Mouse (Mus musculus) adipocyte (in vitro differentiated cells): ENCODE data around the gene Jazf1.
A peak's percentile ranks its signal among the peaks of the same experiment; 100 is the strongest.

Experiments used
- DNase-seq: peaks from one replicate; pipeline ENCODE4 v3.0.0-alpha.2; 2016; ENCODE audit warnings: low spot score

Gene Jazf1

DNA sequence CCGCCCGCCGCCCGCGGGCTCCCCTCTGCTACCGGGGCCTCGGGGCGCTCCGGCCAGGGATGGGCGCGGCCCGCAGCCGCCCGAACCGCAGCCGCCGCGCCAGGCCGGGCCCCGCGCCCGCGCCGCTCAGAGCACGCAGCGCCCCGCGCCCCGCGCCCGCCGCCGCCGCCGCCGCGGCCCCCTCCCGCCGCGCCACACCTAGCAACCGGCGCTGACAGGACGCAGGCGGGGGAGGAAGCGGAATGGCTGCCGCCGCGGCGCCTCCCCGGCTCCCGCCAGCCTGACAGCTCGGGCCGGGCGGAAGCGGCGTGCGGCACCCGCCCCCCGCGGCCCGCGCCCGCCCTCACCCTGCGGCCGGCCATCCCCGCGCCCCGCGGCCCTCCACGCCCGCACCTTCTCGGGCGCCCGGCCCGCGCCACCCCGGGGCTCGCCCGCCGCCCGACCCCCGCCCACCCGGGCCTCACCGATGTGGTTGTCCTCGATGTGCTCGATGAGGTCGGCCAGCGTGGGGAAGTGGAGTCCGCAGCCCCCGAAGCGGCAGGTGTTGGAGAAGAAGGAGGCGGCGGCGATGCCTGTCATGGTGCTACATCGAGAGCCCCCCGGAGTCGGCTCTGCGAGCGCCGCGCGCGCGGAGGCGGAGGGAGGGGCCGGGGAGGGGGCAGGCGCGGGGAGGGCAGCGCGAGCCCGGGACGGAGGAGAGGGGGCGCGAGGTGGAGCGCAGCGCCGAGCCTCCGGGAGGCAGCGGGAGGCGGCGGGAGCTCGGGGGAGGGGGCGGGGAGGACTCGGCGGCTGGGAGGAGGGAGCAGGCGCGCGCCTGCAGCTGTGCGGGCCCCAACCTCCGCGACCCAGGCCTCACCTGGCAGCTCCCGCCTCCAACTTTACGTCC lies at the start of gene Jazf1:
Jazf1 (minus strand) TSS at position 643 of the 886 bp plus-strand sequence.
- no peak for DNase-seq

DNA sequence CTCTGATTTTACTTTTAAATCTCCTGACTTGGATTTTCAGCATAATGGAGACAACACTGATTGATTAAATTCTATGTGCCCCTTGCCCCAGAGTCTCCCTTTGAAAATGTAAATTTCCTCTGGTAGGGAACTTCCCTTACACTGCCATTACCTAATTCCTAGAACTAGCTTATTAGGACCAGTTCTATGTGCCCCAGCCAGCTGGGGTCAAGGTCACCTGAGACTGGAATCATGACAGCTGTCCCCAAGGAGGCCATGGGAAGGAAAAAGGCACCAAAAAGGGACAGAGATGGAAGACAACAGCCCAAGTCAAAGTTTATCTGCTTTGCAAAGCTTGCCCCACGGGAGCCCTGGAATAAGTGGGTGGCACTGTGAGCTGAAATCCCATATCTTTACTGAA lies 49.4 kb upstream of the Jazf1 start:
- no peak for DNase-seq

DNA sequence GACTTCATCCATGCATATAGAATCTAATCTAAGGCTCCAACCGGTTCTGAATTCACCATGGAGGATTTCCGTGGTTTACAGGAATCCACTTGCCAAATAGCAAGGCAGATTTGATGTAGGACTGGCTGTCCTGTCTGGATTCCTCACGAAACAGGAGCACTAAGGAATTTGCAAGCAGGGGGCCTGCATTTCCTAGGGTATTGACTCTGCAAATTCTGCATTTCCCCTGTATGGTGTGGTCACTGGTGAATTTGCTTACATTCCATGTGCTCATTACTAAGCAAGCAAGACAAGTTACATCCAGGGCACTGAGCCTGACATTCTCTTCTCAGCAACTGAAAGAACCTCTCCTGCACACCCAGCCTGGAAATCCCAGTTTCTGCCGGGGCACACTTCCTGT lies 18.4 kb upstream of the Jazf1 start:
- DNase-seq = no peak

- DNase-seq = no peak
These were observed 12.8 kb upstream of the Jazf1 start for GRCm38 (mm10) chr6:53081241-53081640.

DNA sequence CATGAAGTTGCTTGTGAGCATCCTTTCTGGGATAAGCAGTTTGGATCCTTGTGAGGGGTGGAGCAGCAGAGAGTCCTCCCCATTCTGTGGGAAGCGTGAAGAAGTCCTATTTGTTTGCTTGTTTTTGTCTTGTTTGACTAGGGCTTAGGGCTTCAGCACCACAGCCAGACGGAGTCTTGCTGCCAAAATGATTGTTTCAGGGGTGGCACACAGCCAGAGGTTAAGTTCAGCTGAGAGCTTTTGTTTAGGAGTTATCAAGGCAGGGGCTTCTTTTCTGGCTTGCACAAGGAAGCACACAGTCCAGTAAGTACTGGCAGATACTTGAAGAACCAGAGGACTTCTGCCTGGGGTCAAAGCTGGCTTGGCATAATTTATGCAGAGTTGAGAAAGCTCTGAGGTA lies 10.2 kb upstream of the Jazf1 start:
- DNase-seq = peak; percentile 69

- DNase-seq = no peak
These were observed 3.3 kb upstream of the Jazf1 start for GRCm38 (mm10) chr6:53071732-53072131.

- no peak for DNase-seq
These were observed 1.6 kb upstream of the Jazf1 start for GRCm38 (mm10) chr6:53069976-53070575.

DNA sequence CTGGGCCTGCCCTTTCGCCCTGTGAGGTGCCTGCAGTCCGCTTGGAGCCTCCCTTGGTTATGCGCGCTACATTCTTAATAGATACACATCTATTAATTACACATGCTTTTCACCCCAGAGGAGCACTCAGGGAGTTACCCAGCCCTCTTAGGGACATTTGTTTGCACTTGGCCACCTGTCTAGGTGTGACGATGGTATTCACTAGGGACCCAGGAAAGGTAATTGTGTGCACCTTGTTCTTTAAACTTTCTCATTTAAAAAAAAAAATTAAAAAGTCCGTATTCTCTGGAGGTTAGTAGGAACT lies 396 bp upstream of the Jazf1 start:
- DNase-seq = no peak

GRCm38 (mm10) chr6:53067446-53067988 lies 914 bp downstream of the Jazf1 start:
- no peak for DNase-seq

GRCm38 (mm10) chr6:53066978-53067377 lies 1.5 kb downstream of the Jazf1 start:
- no peak for DNase-seq

GRCm38 (mm10) chr6:53064070-53064469 lies 4.4 kb downstream of the Jazf1 start:
- DNase-seq = no peak

DNA sequence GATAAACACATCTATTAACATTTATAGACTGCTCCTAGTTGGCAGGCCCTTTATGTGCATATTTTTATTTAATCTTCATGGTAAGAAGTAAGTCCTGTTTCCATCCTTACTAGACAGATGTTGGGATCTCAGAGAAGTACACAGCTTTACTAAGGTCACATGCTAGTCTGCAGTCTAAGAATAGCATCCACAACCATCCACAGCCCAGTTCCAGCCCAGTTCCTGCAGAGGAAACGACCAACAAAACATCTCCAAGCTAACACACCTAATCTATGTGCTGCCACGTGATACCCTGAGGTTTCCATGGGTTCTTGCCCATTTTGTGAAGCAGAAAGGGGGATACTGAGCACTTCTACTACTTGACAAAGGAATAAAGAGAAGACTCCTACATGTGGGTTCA lies 13.5 kb downstream of the Jazf1 start:
- no peak for DNase-seq

DNA sequence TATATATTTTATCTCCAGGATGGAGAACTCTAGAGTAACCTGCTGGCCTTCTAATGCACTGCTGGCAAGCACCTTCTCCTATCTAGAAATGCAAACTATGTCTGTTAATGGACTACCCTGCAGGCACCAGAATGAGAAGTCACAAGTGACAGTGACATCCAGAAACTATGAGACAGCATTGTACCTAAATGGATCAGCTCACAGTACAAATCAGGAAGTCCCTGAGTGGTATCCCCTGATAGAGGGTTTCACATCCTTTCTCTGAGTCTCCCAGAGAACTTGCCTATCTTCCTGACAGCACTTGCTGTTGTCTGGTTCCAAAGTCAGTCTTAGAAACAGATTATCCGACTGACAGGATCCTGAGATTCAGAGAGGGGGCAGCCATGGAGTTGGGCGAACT lies 22.9 kb downstream of the Jazf1 start:
- no peak for DNase-seq

- DNase-seq = no peak
These were observed 30.3 kb downstream of the Jazf1 start for GRCm38 (mm10) chr6:53038176-53038575.

- no peak for DNase-seq
These were observed 33.9 kb downstream of the Jazf1 start for GRCm38 (mm10) chr6:53034362-53035011.

GRCm38 (mm10) chr6:53032730-53033484 lies 35.5 kb downstream of the Jazf1 start:
- DNase-seq = no peak

- no peak for DNase-seq
These were observed 46.4 kb downstream of the Jazf1 start for GRCm38 (mm10) chr6:53022069-53022468.

- no peak for DNase-seq
These were observed 47.4 kb downstream of the Jazf1 start for GRCm38 (mm10) chr6:53021081-53021480.

- no peak for DNase-seq
These were observed 50.9 kb downstream of the Jazf1 start for GRCm38 (mm10) chr6:53017357-53018205.

DNA sequence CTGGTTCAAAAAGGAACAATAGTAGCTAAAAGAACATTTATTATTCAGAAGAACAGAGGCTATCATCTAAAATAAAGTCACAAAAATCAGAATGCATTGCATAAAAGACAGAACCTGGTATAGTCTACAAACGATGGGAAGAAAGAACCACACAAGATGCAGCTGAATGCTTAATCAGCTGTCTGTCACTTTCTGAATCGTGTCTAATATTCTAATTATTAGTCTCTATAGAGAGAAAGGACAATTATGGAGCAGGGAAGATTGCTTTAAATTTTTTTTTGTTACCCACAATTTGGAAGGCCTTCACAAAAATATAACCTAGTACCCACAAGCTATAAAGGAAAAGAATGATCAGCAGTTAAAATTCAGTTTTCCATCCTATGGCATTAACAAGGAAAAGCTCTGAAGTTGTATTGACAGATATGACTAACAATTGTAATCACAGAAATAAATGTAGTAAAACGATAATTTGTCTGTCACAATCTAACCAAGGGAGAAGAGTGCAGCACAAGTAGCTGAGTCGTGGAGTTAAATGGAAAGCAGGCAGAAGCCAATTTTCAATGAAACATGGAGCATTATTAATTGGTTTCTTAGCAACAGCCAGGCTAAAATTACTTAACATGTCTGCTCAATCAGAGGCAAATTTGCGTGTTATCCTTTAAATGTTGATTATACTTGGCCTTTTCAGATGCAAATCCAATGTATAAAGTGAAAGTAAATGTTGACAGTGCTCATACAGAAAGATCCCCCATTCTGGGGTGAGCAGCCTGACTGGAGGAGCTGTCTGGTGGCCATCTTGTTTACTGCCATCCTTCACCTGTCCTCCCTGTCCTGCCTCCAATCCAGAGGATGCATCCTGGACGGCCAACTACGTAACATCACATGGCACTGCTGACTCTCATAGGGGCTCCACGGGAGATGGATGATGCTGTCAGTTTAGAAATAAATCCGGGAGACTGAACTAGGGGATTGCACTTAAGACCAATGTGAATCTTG lies 53.7 kb downstream of the Jazf1 start:
- DNase-seq = no peak
